Mouse (Mus musculus) limb, embryonic 11.5 days (tissue): Measurements from ENCODE around the gene Tep1. TPM values are rescaled to one million over a fixed set of nuclear protein-coding genes. Genes with fewer than 3 reads are reported as not detected.

Source experiments
- ATAC-seq: fragments of 200-750 bp; cut with Nextera tagmentation; 2 replicates; pipeline ENCODE4 v1.8.0; 2017; ENCODE audit warnings: low read depth; ENCODE audit not compliant: insufficient number of reproducible peaks, low FRiP score, low TSS enrichment
- DNase-seq: peaks from one replicate; pipeline ENCODE4 v3.0.0-alpha.2; 2015; ENCODE audit warnings: low spot score
- H3K27ac ChIP-seq: fragments of 300-500 bp; sonication (generic); replicated peaks from 2 replicates; pipeline ENCODE4 v1.5.1; 2014; ENCODE audit warnings: low read depth, mild to moderate bottlenecking, low read length
- H3K27me3 ChIP-seq: fragments of 300-500 bp; sonication (generic); 2 replicates; pipeline ENCODE4 v1.6.1; 2014; ENCODE audit warnings: mild to moderate bottlenecking, low read length, mixed read lengths; ENCODE audit not compliant: control insufficient read depth, insufficient read depth
- H3K36me3 ChIP-seq: fragments of 300-500 bp; sonication (generic); 2 replicates; pipeline ENCODE4 v1.6.1; 2014; ENCODE audit warnings: mild to moderate bottlenecking, low read length, moderate library complexity, mixed read lengths; ENCODE audit not compliant: control insufficient read depth, insufficient read depth
- H3K4me1 ChIP-seq: fragments of 300-500 bp; sonication (generic); 2 replicates; pipeline ENCODE4 v1.6.1; 2014; ENCODE audit warnings: low read length, mixed read lengths; ENCODE audit not compliant: control insufficient read depth, insufficient read depth
- H3K4me2 ChIP-seq: fragments of 300-500 bp; sonication (generic); 2 replicates; pipeline ENCODE4 v1.6.1; 2014; ENCODE audit warnings: low read depth, mild to moderate bottlenecking, moderate library complexity; ENCODE audit not compliant: severe bottlenecking
- H3K4me3 ChIP-seq: fragments of 300-500 bp; sonication (generic); 2 replicates; pipeline ENCODE4 v1.5.1; 2014; ENCODE audit warnings: low read depth, low read length
- H3K9ac ChIP-seq: fragments of 300-500 bp; sonication (generic); 2 replicates; pipeline ENCODE4 v1.6.1; 2014; ENCODE audit warnings: mild to moderate bottlenecking, low read length
- H3K9me3 ChIP-seq: fragments of 300-500 bp; sonication (generic); 2 replicates; pipeline ENCODE4 v1.6.1; 2016; ENCODE audit warnings: low read length; ENCODE audit not compliant: control insufficient read depth
- WGBS: fragments of 180-500 bp; shearing (Covaris S2); extraction: QIAGEN DNeasy Blood & Tissue Kit; methylation state at CpG from one replicate; pipeline ENCODE4 v1.1.7; 2014; 5-methylcytosine and 5-hydroxymethylcytosine counted together
- polyA plus RNA-seq: library from polyadenylated mRNA; unstranded; fragments of >200 nt; fragmentation: Nextera tagmentation; extraction: Ambion mirVana; gene quantifications from 2 replicates; pipeline ENCODE4 v1.2.1, GENCODE M21; 2014

The Tep1 gene
- polyA plus RNA-seq, 1 experiment from 2014 or later, result 5.2 TPM

DNA sequence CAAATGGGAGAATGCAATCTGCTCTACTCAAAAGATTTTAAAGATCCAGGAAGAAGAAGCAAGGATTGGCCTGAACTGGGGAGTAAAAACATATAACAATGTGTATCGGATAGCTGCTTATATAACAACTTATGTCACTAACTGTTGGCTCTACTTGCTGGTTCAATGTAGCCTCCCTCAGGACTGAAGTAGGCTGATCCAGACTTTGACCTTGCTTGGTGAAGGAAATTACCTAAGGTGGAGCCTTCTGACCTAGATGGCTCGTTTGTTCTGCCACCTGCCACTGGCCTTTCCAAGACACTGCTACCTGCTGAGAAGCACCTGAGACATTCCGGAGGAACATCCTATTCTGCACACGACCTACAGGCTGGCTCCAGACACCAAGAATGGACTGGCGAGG lies 14.6 kb downstream of the Tep1 start:
- DNase-seq (no peak), ATAC-seq (no peak)
- Histone ChIP-seq H3K9ac (no peak overlapping the region), H3K36me3 (0 out of 2 replicates have a peak, but pooled peaks cover 2% of the 10 kb centered on the region), H3K27ac (no peak overlapping the region), H3K27me3 (no peaks in the 10 kb centered on the region), H3K4me1 (no peaks in the 10 kb centered on the region), H3K4me2 (no peak overlapping the region), H3K4me3 (no peak overlapping the region), H3K9me3 (no peaks in the 10 kb centered on the region)
- 90% methylated on average over 5 of the region's 5 CpGs for WGBS

GRCm38 (mm10) chr14:50837236-50837635 lies 33.1 kb downstream of the Tep1 start:
- H3K36me3 ChIP-seq, result no peaks in the 10 kb centered on the region
- no peaks in the 10 kb centered on the region for H3K27me3 ChIP-seq
- no peak overlapping the region for H3K4me3 ChIP-seq
- no peak overlapping the region for H3K9ac ChIP-seq
- no peaks in the 10 kb centered on the region for H3K4me1 ChIP-seq
- H3K9me3 ChIP-seq, result no peaks in the 10 kb centered on the region
- WGBS, result 72% methylated on average over 6 of the region's 6 CpGs
- no peak for ATAC-seq
- no peak overlapping the region for H3K27ac ChIP-seq
- H3K4me2 ChIP-seq, result no peak overlapping the region
- DNase-seq, result peak; percentile 34

- no peak for ATAC-seq
- Histone ChIP-seq H3K9ac (no peak overlapping the region), H3K9me3 (no peaks in the 10 kb centered on the region), H3K36me3 (no peaks in the 10 kb centered on the region), H3K4me1 (no peaks in the 10 kb centered on the region), H3K27me3 (no peaks in the 10 kb centered on the region), H3K27ac (no peak overlapping the region), H3K4me3 (no peak overlapping the region), H3K4me2 (no peak overlapping the region)
- no peak for DNase-seq
- WGBS, result 59% methylated on average over 2 of the region's 2 CpGs
Measured at GRCm38 (mm10) chr14:50834435-50834834, 35.9 kb downstream of the Tep1 start.

- H3K27me3 ChIP-seq, result no peaks in the 10 kb centered on the region
- no peak overlapping the region for H3K4me3 ChIP-seq
- ATAC-seq, result no peak
- H3K36me3 ChIP-seq, result no peaks in the 10 kb centered on the region
- 82% methylated on average over 10 of the region's 10 CpGs for WGBS
- no peak for DNase-seq
- no peak overlapping the region for H3K9ac ChIP-seq
- H3K4me2 ChIP-seq, result no peak overlapping the region
- no peaks in the 10 kb centered on the region for H3K9me3 ChIP-seq
- no peaks in the 10 kb centered on the region for H3K4me1 ChIP-seq
- no peak overlapping the region for H3K27ac ChIP-seq
Measured at GRCm38 (mm10) chr14:50833964-50834363, 36.4 kb downstream of the Tep1 start.

GRCm38 (mm10) chr14:50829878-50830277 lies 40.5 kb downstream of the Tep1 start:
- DNase-seq (no peak), ATAC-seq (no peak)
- no peak overlapping the region for H3K27ac ChIP-seq
- no peak overlapping the region for H3K4me3 ChIP-seq
- no peaks in the 10 kb centered on the region for H3K4me1 ChIP-seq
- no peaks in the 10 kb centered on the region for H3K9me3 ChIP-seq
- H3K27me3 ChIP-seq, result no peaks in the 10 kb centered on the region
- no peak overlapping the region for H3K4me2 ChIP-seq
- no peak overlapping the region for H3K9ac ChIP-seq
- 74% methylated on average over 3 of the region's 3 CpGs for WGBS
- no peaks in the 10 kb centered on the region for H3K36me3 ChIP-seq

DNA sequence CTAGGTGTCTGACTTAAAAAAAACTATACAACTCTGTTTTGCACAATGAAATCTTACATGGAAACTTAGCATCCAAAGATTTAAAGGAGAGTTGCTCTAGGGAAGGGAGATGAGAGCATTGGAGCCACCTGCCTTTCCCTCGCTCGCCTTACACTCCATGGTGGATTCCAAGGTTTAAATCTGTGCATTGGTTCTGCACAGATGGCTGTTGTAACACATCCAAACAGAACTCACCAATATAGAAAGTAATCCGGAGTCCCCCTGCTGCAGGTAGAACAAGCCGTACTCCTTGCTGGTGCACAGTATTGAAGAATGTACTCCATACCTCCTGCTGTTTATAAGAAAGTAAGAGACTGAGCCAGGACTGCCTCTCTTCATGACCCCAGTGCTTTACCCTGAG lies 43.8 kb downstream of the Tep1 start:
- DNase-seq, result no peak
- no peak for ATAC-seq

GRCm38 (mm10) chr14:50824219-50824618 lies 46.1 kb downstream of the Tep1 start:
- Histone ChIP-seq H3K4me2 (no peak overlapping the region), H3K9ac (no peak overlapping the region), H3K4me3 (no peak overlapping the region), H3K27me3 (no peaks in the 10 kb centered on the region), H3K27ac (no peak overlapping the region), H3K9me3 (no peaks in the 10 kb centered on the region), H3K36me3 (peaks cover 11% of the 10 kb centered on the region; the same call in 1 of the 2 replicates), H3K4me1 (no peaks in the 10 kb centered on the region)
- no peak for DNase-seq
- ATAC-seq, result no peak
- WGBS, result 90% methylated on average over 9 of the region's 9 CpGs

More for the DNA sequence above, 43.8 kb downstream of the Tep1 start:
- no peak overlapping the region for H3K27ac ChIP-seq
- 94% methylated on average over 4 of the region's 4 CpGs for WGBS
- peaks cover 4% of the 10 kb centered on the region; the same call in 1 of the 2 replicates for H3K36me3 ChIP-seq
- H3K4me1 ChIP-seq, result no peaks in the 10 kb centered on the region
- no peaks in the 10 kb centered on the region for H3K27me3 ChIP-seq
- no peak overlapping the region for H3K4me2 ChIP-seq
- no peaks in the 10 kb centered on the region for H3K9me3 ChIP-seq
- H3K9ac ChIP-seq, result no peak overlapping the region
- H3K4me3 ChIP-seq, result no peak overlapping the region

- WGBS, result 77% methylated on average over 2 of the region's 2 CpGs
- H3K4me1 ChIP-seq, result no peaks in the 10 kb centered on the region
- no peaks in the 10 kb centered on the region for H3K9me3 ChIP-seq
- ATAC-seq (no peak), DNase-seq (no peak)
- no peak overlapping the region for H3K4me3 ChIP-seq
- no peak overlapping the region for H3K9ac ChIP-seq
- H3K4me2 ChIP-seq, result no peak overlapping the region
- peaks cover 11% of the 10 kb centered on the region; the same call in 1 of the 2 replicates for H3K36me3 ChIP-seq
- H3K27ac ChIP-seq, result no peak overlapping the region
- H3K27me3 ChIP-seq, result no peaks in the 10 kb centered on the region
Measured at GRCm38 (mm10) chr14:50823240-50823639, 47.1 kb downstream of the Tep1 start.

DNA sequence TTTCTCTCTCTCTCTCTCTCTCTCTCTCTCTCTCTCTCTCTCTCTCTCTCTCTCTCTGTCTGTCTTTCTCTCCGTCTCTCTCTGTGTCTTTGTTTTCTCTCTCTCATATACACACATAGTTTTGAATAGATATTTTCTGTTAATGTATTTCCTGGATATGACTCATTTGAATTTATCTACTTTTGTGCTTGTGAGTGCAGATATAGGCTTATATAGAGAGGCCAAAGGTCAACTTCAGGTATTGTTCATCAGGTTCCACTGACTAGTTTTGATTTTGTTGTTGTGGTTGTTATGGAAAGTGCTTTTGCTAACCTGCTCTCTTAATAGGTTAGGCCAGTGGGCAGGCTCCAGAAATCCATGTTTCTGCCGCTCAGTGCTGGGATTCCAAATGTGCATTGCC lies 57.3 kb downstream of the Tep1 start:
- Histone ChIP-seq H3K36me3 (peaks cover 6% of the 10 kb centered on the region; the same call in 1 of the 2 replicates), H3K9me3 (no peaks in the 10 kb centered on the region), H3K4me3 (no peak overlapping the region), H3K4me2 (no peak overlapping the region), H3K9ac (no peak overlapping the region), H3K27me3 (no peaks in the 10 kb centered on the region), H3K27ac (no peak overlapping the region), H3K4me1 (no peaks in the 10 kb centered on the region)
- 90% methylated on average over 2 of the region's 2 CpGs for WGBS
- no peak for DNase-seq
- ATAC-seq, result no peak
